Mouse (Mus musculus): Measurements from ENCODE around the gene Smok2a. TPM values are rescaled to one million over a fixed set of nuclear protein-coding genes. Genes with fewer than 3 reads are reported as not detected.

The Smok2a gene
- not detected in 2 replicates for polyA plus RNA-seq (2015; fragmentation: Nextera tagmentation; extraction: Ambion mirVana)

GRCm38 (mm10) chr17:13220888-13221287 is at the start of gene Smok2a:
TSS of gene Smok2a (plus strand) at chr17:13221188.

GRCm38 (mm10) chr17:13229957-13230356 is 9.0 kb downstream of the Smok2a start, which contains the start of gene Smok2b:
TSS of gene Smok2b (plus strand) at chr17:13230257.

Other genes with a start within 250 kb of the Smok2a start
- 105 and 108 TPM in 2 replicates for gene Wtap, start 227.0 kb upstream of the Smok2a start, polyA plus RNA-seq (2015; fragmentation: Nextera tagmentation; extraction: Ambion mirVana)
- gene Sod2, start 214.3 kb upstream of the Smok2a start, polyA plus RNA-seq (2015; fragmentation: Nextera tagmentation; extraction: Ambion mirVana), result 166 and 317 TPM in 2 replicates
- gene Gpr31b, start 168.9 kb upstream of the Smok2a start, polyA plus RNA-seq (2015; fragmentation: Nextera tagmentation; extraction: Ambion mirVana), result 0.11 TPM in 1 of 2 replicates, not detected in the other
- gene Tcp10b, start 160.1 kb upstream of the Smok2a start, polyA plus RNA-seq (2015; fragmentation: Nextera tagmentation; extraction: Ambion mirVana), result 0.16 and 0.26 TPM in 2 replicates
- gene Unc93a, start 89.4 kb upstream of the Smok2a start, polyA plus RNA-seq (2015; fragmentation: Nextera tagmentation; extraction: Ambion mirVana), result 0.08 TPM in 1 of 2 replicates, not detected in the other
- not detected in 2 replicates for gene Smok2b, start 9.1 kb downstream of the Smok2a start, polyA plus RNA-seq (2015; fragmentation: Nextera tagmentation; extraction: Ambion mirVana)
- not detected in 2 replicates for gene Tcp10c, start 133.4 kb downstream of the Smok2a start, polyA plus RNA-seq (2015; fragmentation: Nextera tagmentation; extraction: Ambion mirVana)

Measured in adrenal gland, postnatal 0 days (tissue).